Mouse (Mus musculus): ENCODE data around the gene Pip4k2b. TPM values are rescaled to one million over a fixed set of nuclear protein-coding genes. Genes with fewer than 3 reads are reported as not detected.
"Not testable (repeated sequence)": the region's sequence is repeated elsewhere in the genome, so short reads cannot be mapped to it uniquely, and the experiment has no call there.

The Pip4k2b gene
- polyA plus RNA-seq, 1 experiment, result 92.5 TPM

- peak; percentile 15 for DNase-seq (ENCODE audit: low read depth)
- TF ChIP-seq CTCF (IDR thresholded peaks at IDR 0.05; ENCODE audit: borderline replicate concordance, extremely low read depth, insufficient read depth, insufficient read length) (no peak), POLR2A (IDR thresholded peaks at IDR 0.05; ENCODE audit: borderline replicate concordance, extremely low read depth, insufficient read depth, insufficient read length, poor library complexity, severe bottlenecking) (no peak)
Measured at GRCm38 (mm10) chr11:97713896-97714295, 30.6 kb downstream of the Pip4k2b start.

- TF ChIP-seq POLR2A (IDR thresholded peaks at IDR 0.05; ENCODE audit: borderline replicate concordance, extremely low read depth, insufficient read depth, insufficient read length, poor library complexity, severe bottlenecking), result no peak
- no peak for TF ChIP-seq CTCF (IDR thresholded peaks at IDR 0.05; ENCODE audit: borderline replicate concordance, extremely low read depth, insufficient read depth, insufficient read length)
- DNase-seq (ENCODE audit: low read depth), result no peak
Measured at GRCm38 (mm10) chr11:97712286-97712685, 32.2 kb downstream of the Pip4k2b start.

GRCm38 (mm10) chr11:97711200-97711900 is 33.2 kb downstream of the Pip4k2b start:
- TF ChIP-seq CTCF (IDR thresholded peaks at IDR 0.05; ENCODE audit: borderline replicate concordance, extremely low read depth, insufficient read depth, insufficient read length) (no peak), POLR2A (IDR thresholded peaks at IDR 0.05; ENCODE audit: borderline replicate concordance, extremely low read depth, insufficient read depth, insufficient read length, poor library complexity, severe bottlenecking) (no peak)
- no peak for DNase-seq (ENCODE audit: low read depth)

- not testable (repeated sequence) for DNase-seq (ENCODE audit: low read depth)
Measured at GRCm38 (mm10) chr11:97710067-97710466, 34.4 kb downstream of the Pip4k2b start.

- TF ChIP-seq POLR2A (IDR thresholded peaks at IDR 0.05; ENCODE audit: borderline replicate concordance, extremely low read depth, insufficient read depth, insufficient read length, poor library complexity, severe bottlenecking) (peak; percentile 65; the same call in 1 of the 2 replicates), CTCF (IDR thresholded peaks at IDR 0.05; ENCODE audit: borderline replicate concordance, extremely low read depth, insufficient read depth, insufficient read length) (no peak)
- DNase-seq (ENCODE audit: low read depth), result peak; percentile 100
Measured at GRCm38 (mm10) chr11:97703039-97703826, 41.3 kb downstream of the Pip4k2b start, which contains the start of gene Psmb3. Gene Psmb3 (plus strand): TSS chr11:97703399.

- no peak for TF ChIP-seq CTCF (IDR thresholded peaks at IDR 0.05; ENCODE audit: borderline replicate concordance, extremely low read depth, insufficient read depth, insufficient read length)
- no peak for TF ChIP-seq POLR2A (IDR thresholded peaks at IDR 0.05; ENCODE audit: borderline replicate concordance, extremely low read depth, insufficient read depth, insufficient read length, poor library complexity, severe bottlenecking)
- DNase-seq (ENCODE audit: low read depth), result peak; percentile 95
Measured at GRCm38 (mm10) chr11:97702393-97702745, 42.1 kb downstream of the Pip4k2b start.

- DNase-seq (ENCODE audit: low read depth), result no peak
- TF ChIP-seq POLR2A (IDR thresholded peaks at IDR 0.05; ENCODE audit: borderline replicate concordance, extremely low read depth, insufficient read depth, insufficient read length, poor library complexity, severe bottlenecking) (no peak), CTCF (IDR thresholded peaks at IDR 0.05; ENCODE audit: borderline replicate concordance, extremely low read depth, insufficient read depth, insufficient read length) (no peak)
Measured at GRCm38 (mm10) chr11:97701581-97702392, 42.7 kb downstream of the Pip4k2b start.

- DNase-seq (ENCODE audit: low read depth), result peak; percentile 66
- TF ChIP-seq CTCF (IDR thresholded peaks at IDR 0.05; ENCODE audit: borderline replicate concordance, extremely low read depth, insufficient read depth, insufficient read length) (no peak), POLR2A (IDR thresholded peaks at IDR 0.05; ENCODE audit: borderline replicate concordance, extremely low read depth, insufficient read depth, insufficient read length, poor library complexity, severe bottlenecking) (no peak)
Measured at GRCm38 (mm10) chr11:97700746-97701580, 43.5 kb downstream of the Pip4k2b start.

- peak; percentile 88 for DNase-seq (ENCODE audit: low read depth)
- no peak for TF ChIP-seq CTCF (IDR thresholded peaks at IDR 0.05; ENCODE audit: borderline replicate concordance, extremely low read depth, insufficient read depth, insufficient read length)
- peak; percentile 56 for TF ChIP-seq POLR2A (IDR thresholded peaks at IDR 0.05; ENCODE audit: borderline replicate concordance, extremely low read depth, insufficient read depth, insufficient read length, poor library complexity, severe bottlenecking)
Measured at GRCm38 (mm10) chr11:97700003-97700745, 44.3 kb downstream of the Pip4k2b start, which contains the start of gene Pcgf2. Gene Pcgf2 (minus strand): TSS chr11:97700497.

GRCm38 (mm10) chr11:97699626-97700002 is 44.9 kb downstream of the Pip4k2b start:
- no peak for TF ChIP-seq CTCF (IDR thresholded peaks at IDR 0.05; ENCODE audit: borderline replicate concordance, extremely low read depth, insufficient read depth, insufficient read length)
- peak; percentile 65; the same call in 1 of the 2 replicates for TF ChIP-seq POLR2A (IDR thresholded peaks at IDR 0.05; ENCODE audit: borderline replicate concordance, extremely low read depth, insufficient read depth, insufficient read length, poor library complexity, severe bottlenecking)

More at GRCm38 (mm10) chr11:97699626-97700002, 44.9 kb downstream of the Pip4k2b start:
- DNase-seq (ENCODE audit: low read depth), result peak; percentile 99
